Mouse (Mus musculus): ENCODE results near the gene Eml3. TPM values are rescaled to one million over a fixed set of nuclear protein-coding genes. Genes with fewer than 3 reads are reported as not detected.
"Not testable (repeated sequence)": the region's sequence is repeated elsewhere in the genome, so short reads cannot be mapped to it uniquely, and the experiment has no call there.

The Eml3 gene
- polyA plus RNA-seq (2012; rRNA removed): 24.3 and 32.1 TPM in 2 replicates

GRCm38 (mm10) chr19:8929224-8930088 is at the start of gene Eml3, which contains the start of gene Rom1:
TSS of gene Eml3 (plus strand) at chr19:8929552.
TSS of gene Rom1 (minus strand) at chr19:8929356.
- peak; percentile 73 for DNase-seq (ENCODE audit: low read depth, low spot score)
- WGBS: under 1% methylated on average over 71 of the region's 74 CpGs

DNA sequence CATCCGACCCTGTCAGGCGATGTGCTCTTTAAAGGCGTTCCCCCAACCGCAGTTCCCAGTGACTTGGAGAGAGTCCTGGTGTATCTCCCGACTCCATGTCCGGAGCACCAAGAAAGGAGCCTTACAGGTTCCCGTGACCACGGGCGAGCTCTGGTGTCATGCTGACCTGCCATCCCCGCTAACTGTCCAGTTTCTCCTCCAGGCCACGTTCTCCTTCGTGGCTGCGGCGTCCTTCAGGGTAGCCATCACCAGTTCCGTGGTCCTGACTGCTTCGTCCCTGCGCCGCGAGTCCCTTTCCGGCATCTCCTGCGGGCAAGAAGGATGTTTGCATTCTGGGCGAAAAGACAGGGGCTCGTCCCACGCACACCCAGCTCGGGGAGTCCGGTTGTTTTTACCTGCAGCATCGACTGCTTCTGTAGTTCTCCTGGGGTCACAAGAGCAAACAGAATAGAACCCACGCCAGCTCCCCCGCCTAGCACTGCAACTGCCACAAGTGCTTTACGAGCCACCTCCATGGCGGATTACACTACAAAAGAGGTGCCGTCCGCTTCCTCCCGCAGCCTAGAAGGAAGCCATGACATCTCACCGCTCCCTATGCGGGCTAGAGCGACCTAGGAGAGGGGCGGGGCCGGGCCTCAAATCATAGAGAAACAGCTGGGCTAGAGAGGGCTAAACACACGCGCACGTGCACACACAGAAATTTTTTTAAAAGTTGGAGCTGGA is 48.9 kb upstream of the Eml3 start, which contains the start of gene Uqcc3:
Uqcc3 (minus strand) TSS at position 613 of the 723 bp plus-strand sequence.
- WGBS: under 1% methylated on average over 42 of the region's 42 CpGs
- DNase-seq (ENCODE audit: low read depth, low spot score): peak; percentile 64

GRCm38 (mm10) chr19:8881034-8881392 is 48.3 kb upstream of the Eml3 start:
- no peak for DNase-seq (ENCODE audit: low read depth, low spot score)
- WGBS: 4% methylated on average over 3 of the region's 3 CpGs

- WGBS: 75% methylated on average over 3 of the region's 3 CpGs
- DNase-seq (ENCODE audit: low read depth, low spot score): no peak
Measured at GRCm38 (mm10) chr19:8883616-8884015, 45.7 kb upstream of the Eml3 start, which contains the start of the genes Lbhd1 and Gm49403. TSS of gene Lbhd1 (plus strand) at chr19:8883732. TSS of gene Gm49403 (plus strand) at chr19:8883930.

- WGBS: 46% methylated on average over 1 of the region's 1 CpGs
- DNase-seq (ENCODE audit: low read depth, low spot score): no peak
Measured at GRCm38 (mm10) chr19:8886916-8887584, 42.3 kb upstream of the Eml3 start.

DNA sequence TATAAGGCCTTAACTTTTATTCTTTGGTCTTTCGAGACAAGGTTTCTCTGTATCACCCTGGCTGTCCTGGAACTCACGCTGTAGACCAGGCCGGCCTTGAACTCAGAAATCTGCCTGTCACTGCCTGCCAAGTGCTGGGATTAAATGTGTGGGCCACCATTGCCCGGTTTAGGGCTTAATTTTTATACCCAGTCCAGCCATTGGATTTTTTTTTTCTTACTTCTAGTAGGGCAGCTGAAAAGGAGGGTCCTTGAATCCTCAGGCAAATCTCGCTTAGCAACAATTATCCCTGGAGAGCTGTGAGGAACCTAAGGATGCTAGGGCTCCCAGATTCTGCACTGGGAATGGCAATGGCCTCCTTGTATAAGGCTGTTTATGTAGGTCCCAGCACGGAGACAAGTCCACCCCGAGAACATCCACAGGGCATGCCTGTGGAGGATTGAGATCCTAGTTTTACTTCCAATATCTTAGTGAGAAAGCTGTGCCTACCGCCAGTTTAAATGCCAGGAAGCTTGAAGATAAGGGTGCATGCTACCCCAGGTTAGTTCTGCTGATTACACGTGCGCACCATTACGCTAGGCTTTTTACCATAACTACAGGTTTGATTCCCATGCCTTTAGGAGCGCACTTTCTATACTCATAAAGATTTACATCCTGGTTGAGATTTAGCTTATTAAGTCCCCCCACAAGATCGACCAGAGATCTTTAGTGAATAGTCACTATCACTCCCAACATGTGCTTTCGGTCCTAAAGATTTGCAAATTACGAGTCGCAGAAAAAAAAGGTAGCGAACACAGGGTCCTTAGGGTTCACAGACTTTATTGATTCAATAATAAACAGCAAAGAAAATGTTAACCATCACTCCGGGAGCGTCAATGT is 41.5 kb upstream of the Eml3 start:
- WGBS: 10% methylated on average over 19 of the region's 19 CpGs
- DNase-seq (ENCODE audit: low read depth, low spot score): no peak

DNA sequence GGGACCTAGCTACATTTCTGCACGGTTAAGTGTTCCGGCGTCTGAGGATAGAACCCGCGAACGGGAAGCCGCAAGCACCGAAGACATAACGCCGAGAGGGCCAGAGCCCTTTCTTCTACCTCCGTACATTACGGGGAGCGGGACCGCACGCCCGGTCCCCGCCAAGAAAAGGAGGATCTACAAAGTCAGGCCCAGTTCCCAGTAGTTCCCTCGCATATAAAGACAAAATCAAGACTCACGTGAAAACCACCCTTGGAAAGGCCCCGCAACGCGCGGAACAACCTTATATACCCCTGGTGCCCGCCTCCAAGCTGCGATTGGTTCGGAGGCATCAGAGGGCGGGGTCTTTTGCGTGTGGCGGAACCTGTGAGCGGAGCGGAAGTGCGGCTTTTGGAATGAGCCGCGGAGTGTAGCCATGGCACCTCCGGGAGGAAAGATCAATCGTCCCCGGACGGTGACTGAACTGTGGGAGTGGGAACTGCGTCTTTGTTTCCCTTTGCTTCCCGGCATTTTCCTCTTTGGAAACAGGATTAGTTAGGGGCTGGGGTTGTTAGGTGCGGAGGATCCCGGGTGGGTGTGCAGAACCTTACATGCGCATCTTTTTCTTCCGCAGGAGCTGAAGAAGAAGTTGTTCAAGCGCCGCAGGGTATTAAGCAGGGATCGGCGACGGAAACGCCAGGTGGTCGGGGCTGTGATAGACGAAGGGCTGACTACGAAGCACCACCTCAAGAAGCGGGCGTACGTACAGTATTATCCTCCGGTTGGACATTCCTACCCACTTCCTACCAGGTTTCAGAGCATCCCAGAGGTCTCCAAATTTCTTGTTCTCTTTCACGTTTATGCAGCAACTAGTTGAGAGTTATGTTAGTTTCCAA is 40.6 kb upstream of the Eml3 start, which contains the start of the genes 1810009A15Rik and Gm49416:
1810009A15Rik (plus strand) TSS at position 343 of the 875 bp plus-strand sequence.
Gm49416 (plus strand) TSS at position 416 of the 875 bp plus-strand sequence.
- WGBS: under 1% methylated on average over 58 of the region's 58 CpGs
- peak; percentile 87 for DNase-seq (ENCODE audit: low read depth, low spot score)

- WGBS: 1% methylated on average over 54 of the region's 54 CpGs
- peak; percentile 78 for DNase-seq (ENCODE audit: low read depth, low spot score)
Measured at GRCm38 (mm10) chr19:8892829-8893766, 36.3 kb upstream of the Eml3 start, which contains the start of gene Ints5. TSS of gene Ints5 (plus strand) at chr19:8893005.

- whole genome bisulfite sequencing: 91% methylated on average over 9 of the region's 9 CpGs
Measured at GRCm38 (mm10) chr19:8895397-8895960, 33.9 kb upstream of the Eml3 start.

GRCm38 (mm10) chr19:8896231-8896630 is 33.1 kb upstream of the Eml3 start:
- WGBS: 63% methylated on average over 5 of the region's 5 CpGs
- DNase-seq (ENCODE audit: low read depth, low spot score): not testable (repeated sequence)

More at GRCm38 (mm10) chr19:8895397-8895960, 33.9 kb upstream of the Eml3 start:
- DNase-seq (ENCODE audit: low read depth, low spot score): no peak

DNA sequence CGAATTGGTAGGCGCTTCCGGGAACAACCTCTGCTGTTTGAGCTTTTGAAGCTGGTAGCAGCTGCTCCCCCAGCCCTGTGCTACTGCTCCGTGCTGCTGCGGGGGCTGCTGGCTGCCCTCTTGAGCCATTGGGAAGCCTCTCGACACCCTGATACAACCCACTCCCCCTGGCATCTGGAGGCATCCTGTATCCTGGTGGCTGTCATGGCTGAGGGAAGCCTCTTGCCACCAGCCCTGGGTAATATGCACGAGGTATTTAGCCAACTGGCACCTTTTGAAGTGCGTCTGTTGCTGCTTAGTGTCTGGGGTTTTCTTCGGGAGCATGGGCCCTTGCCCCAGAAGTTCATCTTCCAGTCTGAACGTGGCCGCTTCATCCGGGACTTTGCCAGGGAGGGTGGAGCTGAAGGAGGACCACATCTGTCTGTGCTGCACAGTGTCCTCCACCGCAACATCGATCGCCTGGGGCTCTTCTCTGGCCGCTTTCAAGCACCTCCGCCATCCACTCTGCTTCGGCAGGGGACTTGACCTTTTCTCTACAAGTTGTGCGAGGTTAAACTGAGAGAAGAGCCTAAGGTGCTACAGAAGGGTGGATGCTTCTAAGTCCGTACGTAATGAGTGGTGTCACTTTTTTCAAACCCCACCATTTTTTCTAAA is 32.0 kb upstream of the Eml3 start:
- DNase-seq (ENCODE audit: low read depth, low spot score): not testable (repeated sequence)
- WGBS: 13% methylated on average over 21 of the region's 21 CpGs

DNA sequence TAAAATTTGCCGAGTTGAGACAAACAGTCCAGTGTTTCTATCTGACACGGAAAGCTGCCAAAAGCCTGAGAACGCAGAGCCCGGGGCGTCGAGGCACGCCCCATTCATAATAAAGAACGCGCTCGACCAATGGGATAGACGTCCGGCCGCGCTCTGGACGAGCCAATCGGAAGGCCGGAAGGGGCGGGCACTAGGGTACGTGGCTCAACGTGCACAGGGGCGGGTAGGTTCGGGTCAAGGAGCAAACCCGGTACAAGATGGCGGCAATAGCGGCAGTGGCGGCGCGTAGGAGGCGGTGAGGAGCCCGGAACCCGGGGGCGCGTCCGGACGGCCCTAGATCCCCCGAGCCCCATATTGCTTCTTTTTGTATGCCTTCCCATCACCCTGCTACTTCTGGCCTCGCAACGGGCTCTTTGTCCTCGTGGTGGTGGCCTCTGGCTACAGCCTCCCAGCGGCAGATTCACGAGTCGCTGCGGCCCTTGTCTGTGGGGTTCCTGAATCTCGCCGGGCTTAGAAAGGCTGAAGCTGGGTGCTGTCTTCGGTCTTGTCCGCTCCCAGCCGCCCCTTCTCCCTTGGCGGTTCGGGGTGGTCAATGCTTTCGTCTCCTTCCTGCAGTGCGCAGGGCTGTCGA is 31.4 kb upstream of the Eml3 start, which contains the start of gene Ganab:
Ganab (plus strand) TSS at position 207 of the 631 bp plus-strand sequence.
- peak; percentile 88 for DNase-seq (ENCODE audit: low read depth, low spot score)
- WGBS: under 1% methylated on average over 53 of the region's 53 CpGs

DNA sequence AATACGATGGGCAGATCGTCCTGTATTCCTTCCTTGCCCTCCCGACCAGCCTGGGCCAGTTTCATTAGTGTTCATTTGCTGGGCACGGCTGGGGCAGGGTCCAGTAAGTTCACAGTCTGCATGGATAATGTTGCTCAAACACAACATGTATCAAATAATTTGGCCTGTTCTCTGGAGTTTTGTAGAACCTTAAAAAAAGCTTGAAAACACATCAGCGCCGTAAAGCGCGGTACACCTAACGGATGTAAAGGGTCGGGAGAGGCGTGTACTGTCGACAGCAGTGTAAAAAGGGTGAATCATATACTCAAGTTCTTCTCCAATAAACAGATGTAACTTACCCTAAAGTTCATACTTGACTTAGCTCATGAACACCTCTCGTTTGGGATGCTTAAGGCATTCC is 30.8 kb upstream of the Eml3 start:
- DNase-seq (ENCODE audit: low read depth, low spot score): no peak
- WGBS: 1% methylated on average over 13 of the region's 13 CpGs

DNA sequence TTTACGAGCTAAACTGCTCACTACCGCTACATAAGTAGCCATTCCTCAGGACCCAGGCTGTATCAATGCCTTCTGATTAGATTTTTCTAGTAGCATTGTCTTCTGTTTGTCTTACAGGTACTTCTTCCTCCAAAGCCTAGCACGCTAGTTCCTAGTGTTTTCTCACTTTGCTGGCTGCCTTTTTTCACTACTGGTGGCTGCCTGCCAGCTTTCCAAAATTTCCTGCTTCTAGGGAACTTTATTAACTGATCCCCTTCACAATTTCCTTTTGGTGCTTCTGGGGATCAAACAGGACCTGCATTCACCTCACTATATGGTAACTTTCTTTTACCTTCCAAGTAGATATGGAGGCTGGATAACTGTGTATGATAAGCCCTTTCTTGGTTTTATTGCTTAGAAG is 30.3 kb upstream of the Eml3 start:
- DNase-seq (ENCODE audit: low read depth, low spot score): no peak

GRCm38 (mm10) chr19:8903412-8903811 is 25.9 kb upstream of the Eml3 start:
- DNase-seq (ENCODE audit: low read depth, low spot score): no peak
- 92% methylated on average over 5 of the region's 5 CpGs for WGBS

More for the DNA sequence above, 30.3 kb upstream of the Eml3 start:
- 10% methylated on average over 3 of the region's 3 CpGs for WGBS
